Mouse (Mus musculus) bone marrow macrophage, adult 2 months (primary cell): ENCODE measurements around the gene Ankrd26. TPM values are rescaled to one million over a fixed set of nuclear protein-coding genes. Genes with fewer than 3 reads are reported as not detected.
A peak's percentile ranks its signal among the peaks of the same experiment; 100 is the strongest.
"Not testable (repeated sequence)": the region's sequence is repeated elsewhere in the genome, so short reads cannot be mapped to it uniquely, and the experiment has no call there.

Source experiments
- H3K27ac ChIP-seq: 2 replicates; pipeline ENCODE4 v1.5.1; 2012; ENCODE audit warnings: low read depth, low read length; ENCODE audit not compliant: insufficient read depth
- H3K4me1 ChIP-seq: 2 replicates; pipeline ENCODE4 v1.6.1; 2012; ENCODE audit warnings: low read length; ENCODE audit not compliant: control insufficient read depth, insufficient read depth
- H3K4me3 ChIP-seq: 2 replicates; pipeline ENCODE4 v1.5.1; 2012; ENCODE audit warnings: mild to moderate bottlenecking, low read length, moderate library complexity; ENCODE audit not compliant: insufficient read depth
- CTCF ChIP-seq: IDR thresholded peaks from 2 replicates; pipeline ENCODE4 v1.5.1; 2012; ENCODE audit warnings: low read depth, mild to moderate bottlenecking, low read length, moderate library complexity
- POLR2A ChIP-seq: IDR thresholded peaks from 2 replicates; pipeline ENCODE4 v1.6.1; 2012; ENCODE audit warnings: mild to moderate bottlenecking, low read depth, low read length, borderline replicate concordance
- polyA plus RNA-seq: library from polyadenylated mRNA; stranded (reverse); fragments of >200 nt; gene quantifications from 2 replicates; pipeline ENCODE4 v1.2.4, GENCODE M21; 2012; ENCODE audit not compliant: missing spikeins, insufficient read depth, insufficient read length

Ankrd26 gene
- polyA plus RNA-seq, 1 experiment, result 5.8 TPM

DNA sequence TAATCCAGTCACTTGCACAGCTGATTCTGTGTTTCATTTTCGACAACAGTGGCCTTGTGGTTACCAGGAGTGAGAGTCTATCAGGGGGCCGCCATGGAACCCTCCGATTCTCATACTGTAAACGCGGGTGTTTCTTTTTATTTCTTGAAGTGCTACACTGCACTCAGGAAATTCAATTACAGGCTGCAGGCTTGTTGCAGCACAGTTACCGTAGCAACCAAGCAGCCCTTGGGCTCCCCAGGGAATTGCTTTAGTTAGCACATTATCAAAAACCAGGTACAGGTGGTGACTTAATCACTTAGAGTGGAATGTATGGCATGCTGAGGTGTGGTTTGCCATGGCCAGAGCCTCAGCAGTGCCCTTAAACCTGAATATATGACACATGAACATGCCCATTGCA is 12.3 kb upstream of the Ankrd26 start:
- Histone ChIP-seq H3K4me1 (no peaks in the 10 kb centered on the region), H3K27ac (no peak overlapping the region), H3K4me3 (no peak overlapping the region)
- no peak for TF ChIP-seq POLR2A
- no peak for TF ChIP-seq CTCF

DNA sequence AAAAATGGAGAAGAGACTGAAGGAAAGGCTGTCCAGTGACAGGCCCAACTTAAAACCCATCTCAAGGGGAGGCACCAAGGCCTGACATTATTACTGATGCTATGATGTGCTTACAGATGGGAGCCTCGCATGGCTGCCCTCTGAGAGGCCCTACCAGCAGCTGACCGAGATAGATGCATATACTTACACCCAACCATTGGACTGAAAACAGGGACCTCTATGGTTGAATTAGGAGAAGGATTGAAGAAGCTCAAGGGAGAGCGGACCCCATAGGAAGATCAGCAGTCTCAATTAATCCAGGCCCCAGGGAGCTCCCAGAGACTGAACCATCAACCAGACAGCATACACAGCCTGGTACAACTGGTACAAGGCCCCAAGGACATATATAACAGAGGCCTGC is 5.8 kb upstream of the Ankrd26 start:
- TF ChIP-seq CTCF (no peak), POLR2A (no peak)
- peaks cover 6% of the 10 kb centered on the region for H3K4me1 ChIP-seq
- no peak overlapping the region for H3K4me3 ChIP-seq
- no peak overlapping the region for H3K27ac ChIP-seq

DNA sequence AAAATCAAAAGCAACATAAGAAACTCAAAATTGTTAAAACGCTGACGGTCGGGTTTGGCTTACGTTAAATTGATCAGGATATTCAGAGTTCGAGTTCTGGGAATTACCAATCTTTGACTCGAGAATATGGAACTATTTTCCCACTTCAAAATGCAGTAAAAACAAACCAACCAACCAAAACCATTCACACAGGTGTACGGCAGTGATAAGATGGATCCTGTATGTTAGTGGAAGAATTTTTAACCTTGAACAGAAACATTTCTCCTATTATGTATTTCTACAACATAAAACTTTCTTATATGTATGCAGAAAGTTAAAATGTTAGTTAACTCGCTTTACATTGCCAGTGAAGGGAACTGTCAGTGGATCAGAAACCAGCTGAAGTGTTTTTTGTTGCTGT is 801 bp downstream of the Ankrd26 start:
- Histone ChIP-seq H3K27ac (no peak overlapping the region), H3K4me3 (peak overlapping the region; percentile 88), H3K4me1 (peaks cover 9% of the 10 kb centered on the region)
- no peak for TF ChIP-seq POLR2A
- no peak for TF ChIP-seq CTCF

DNA sequence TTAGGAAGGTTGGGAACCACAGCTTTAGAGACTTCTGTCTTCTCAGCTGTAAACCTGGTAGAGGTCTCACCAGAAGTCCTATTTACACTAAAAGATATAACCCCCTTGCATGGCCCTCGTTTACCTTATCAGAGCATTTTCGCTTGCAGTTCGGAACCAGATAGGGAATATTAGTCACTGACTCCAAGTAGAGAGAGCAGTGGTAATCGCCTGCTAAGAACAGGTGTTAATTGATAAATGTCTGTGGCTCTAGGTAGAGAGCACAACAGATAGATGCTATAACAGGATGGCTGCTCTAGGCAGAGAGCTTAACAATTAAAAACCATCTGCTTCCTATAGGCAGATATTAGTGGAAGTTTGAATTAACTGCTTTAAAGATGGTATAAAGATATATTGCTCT is 23.4 kb downstream of the Ankrd26 start:
- Histone ChIP-seq H3K27ac (no peak overlapping the region), H3K4me3 (no peak overlapping the region)
- no peak for TF ChIP-seq POLR2A

DNA sequence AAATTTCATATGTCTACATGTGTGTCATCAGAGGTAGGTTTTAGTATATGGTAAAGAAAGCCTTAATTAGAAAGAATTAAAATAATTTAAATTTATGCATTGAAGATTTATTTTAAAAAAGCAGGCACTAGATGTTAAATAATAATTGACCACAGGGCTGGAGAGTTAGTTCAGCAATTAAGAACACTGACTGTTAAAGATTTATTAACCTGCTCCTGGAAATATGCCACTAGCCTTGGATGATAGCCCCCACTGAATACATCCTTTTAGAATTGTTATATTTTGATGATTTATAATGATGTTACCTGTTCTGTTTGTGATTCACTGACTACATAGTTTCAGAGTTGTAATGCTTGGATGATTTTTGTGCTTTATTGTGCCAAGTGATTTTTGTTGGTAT is 24.8 kb downstream of the Ankrd26 start:
- H3K4me3 ChIP-seq, H3K27ac ChIP-seq, H3K4me1 ChIP-seq: not testable (repeated sequence)

More for the DNA sequence above, 23.4 kb downstream of the Ankrd26 start:
- no peaks in the 10 kb centered on the region for H3K4me1 ChIP-seq

DNA sequence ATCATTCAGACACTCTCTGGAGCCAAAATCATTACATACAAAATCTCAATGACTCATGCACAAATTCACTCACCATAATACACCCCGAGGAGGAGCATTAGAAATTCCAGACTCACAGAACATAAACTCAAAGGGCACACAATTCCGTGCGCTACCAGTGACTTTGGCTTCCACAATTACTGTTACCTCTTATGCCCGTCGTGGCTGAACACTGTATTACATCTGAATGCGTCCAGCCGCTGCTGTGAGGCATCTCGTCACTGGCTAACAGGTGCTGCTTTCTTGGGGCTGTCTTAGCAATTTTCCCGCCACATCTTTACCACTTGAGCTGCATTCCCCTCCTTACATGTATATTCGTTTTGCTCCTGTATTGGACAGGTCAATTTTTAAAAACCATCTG is 26.7 kb downstream of the Ankrd26 start:
- no peak for TF ChIP-seq POLR2A
- no peak for TF ChIP-seq CTCF
- H3K27ac ChIP-seq, result no peak overlapping the region
- no peak overlapping the region for H3K4me3 ChIP-seq
- no peaks in the 10 kb centered on the region for H3K4me1 ChIP-seq

GRCm38 (mm10) chr6:118533381-118533780 is 28.6 kb downstream of the Ankrd26 start:
- Histone ChIP-seq H3K27ac (no peak overlapping the region), H3K4me1 (no peaks in the 10 kb centered on the region), H3K4me3 (no peak overlapping the region)
- TF ChIP-seq CTCF (no peak), POLR2A (no peak)

DNA sequence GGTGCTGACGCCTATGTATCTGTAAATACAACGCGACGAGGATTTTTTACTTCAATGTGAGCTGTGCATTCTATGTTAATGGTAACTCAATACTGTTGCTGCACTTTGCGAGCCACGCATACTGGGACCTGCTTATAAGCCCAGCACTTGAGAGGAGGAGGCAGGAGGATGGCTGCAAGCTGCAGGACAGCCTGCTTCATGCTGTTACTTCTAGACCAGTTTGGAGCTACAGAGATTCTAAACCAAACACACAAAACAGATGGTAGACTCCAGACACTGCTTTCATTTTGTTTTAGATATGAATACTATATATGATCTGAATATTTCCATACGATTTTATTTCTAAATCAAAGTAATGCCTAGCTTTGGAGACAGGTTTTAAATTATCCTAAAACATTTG is 41.4 kb downstream of the Ankrd26 start:
- Histone ChIP-seq H3K4me3 (no peak overlapping the region), H3K4me1 (no peaks in the 10 kb centered on the region), H3K27ac (no peak overlapping the region)
- no peak for TF ChIP-seq POLR2A
- no peak for TF ChIP-seq CTCF

DNA sequence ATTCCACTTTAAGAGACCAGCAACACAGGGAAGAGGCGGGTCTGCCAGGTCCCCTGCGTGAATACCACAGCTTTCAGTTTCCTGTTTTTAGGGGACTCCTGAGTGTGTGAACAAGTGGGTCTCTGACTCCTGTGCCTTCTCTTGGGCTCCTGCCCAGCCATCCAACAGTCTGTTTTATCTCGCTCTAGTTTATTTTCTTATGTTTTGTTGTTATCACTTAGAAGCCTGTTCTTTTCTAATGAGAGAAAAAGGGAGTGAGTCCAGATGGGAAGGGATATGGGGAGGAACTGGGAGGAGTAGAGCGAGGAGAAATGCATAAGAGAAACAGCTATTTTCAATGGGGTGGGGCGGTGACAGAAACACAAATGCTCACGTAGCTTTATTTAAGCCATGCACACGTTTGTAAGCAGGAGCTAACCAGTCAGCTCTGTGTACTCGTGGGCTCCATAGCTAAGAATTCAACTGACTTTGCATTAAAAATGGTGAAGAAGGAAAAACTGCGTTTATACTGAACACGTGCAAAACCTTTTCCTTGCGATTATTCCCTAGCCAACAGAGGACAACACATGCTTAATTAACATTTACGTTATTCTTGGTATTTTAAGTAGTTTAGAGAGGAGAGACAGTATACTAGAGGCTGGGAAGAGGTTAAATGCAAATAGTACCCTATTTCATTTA is 48.6 kb downstream of the Ankrd26 start:
- H3K27ac ChIP-seq, result no peak overlapping the region
- no peak for TF ChIP-seq POLR2A
- TF ChIP-seq CTCF, result no peak
- H3K4me3 ChIP-seq, result no peak overlapping the region
- no peaks in the 10 kb centered on the region for H3K4me1 ChIP-seq

DNA sequence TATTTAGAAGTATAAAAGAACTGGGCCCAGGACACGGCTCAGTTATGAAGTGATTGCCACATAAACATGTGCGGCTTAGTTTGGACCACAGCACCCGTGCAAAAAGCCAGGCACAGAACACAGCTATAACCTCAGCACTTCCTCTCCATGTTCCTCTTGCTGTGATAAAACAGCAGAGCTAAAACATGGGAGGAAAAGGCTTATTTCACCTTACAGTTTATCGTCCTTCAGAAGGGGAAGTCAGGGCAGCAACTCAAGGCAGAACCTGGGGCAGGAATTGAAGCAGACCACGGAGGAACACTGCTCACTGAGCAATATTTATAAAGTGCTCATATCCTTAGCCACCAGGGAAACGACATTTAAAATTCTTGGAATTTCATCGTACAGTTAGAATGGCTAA is 63.0 kb downstream of the Ankrd26 start:
- Histone ChIP-seq H3K4me3 (no peak overlapping the region), H3K4me1 (no peaks in the 10 kb centered on the region), H3K27ac (no peak overlapping the region)
- TF ChIP-seq CTCF (no peak), POLR2A (no peak)

GRCm38 (mm10) chr6:118482125-118482524 is 79.9 kb downstream of the Ankrd26 start:
- no peak overlapping the region for H3K27ac ChIP-seq
- TF ChIP-seq POLR2A (no peak), CTCF (no peak)
- peaks cover 5% of the 10 kb centered on the region for H3K4me1 ChIP-seq
- no peak overlapping the region for H3K4me3 ChIP-seq
